Mouse (Mus musculus) bone marrow, adult 2 months (tissue): ENCODE results near the gene Tmco1.

Experiments used
- CTCF ChIP-seq: fragments of 200-500 bp; IDR thresholded peaks from 2 replicates; pipeline ENCODE4 v1.5.1; 2011; ENCODE audit warnings: low read length, control low read depth; ENCODE audit not compliant: control insufficient read depth, insufficient read depth
- POLR2A ChIP-seq: fragments of 200-500 bp; IDR thresholded peaks from 2 replicates; pipeline ENCODE4 v1.6.1; 2011; ENCODE audit warnings: low read depth, mild to moderate bottlenecking, control low read depth, low read length, borderline replicate concordance; ENCODE audit not compliant: control insufficient read depth

- no peak for TF ChIP-seq POLR2A
- no peak for TF ChIP-seq CTCF
Observed at GRCm38 (mm10) chr1:167312367-167312766, 4.2 kb downstream of the Tmco1 start.
